Mouse (Mus musculus): ENCODE results near the gene Pnmal2. TPM values are rescaled to one million over a fixed set of nuclear protein-coding genes. Genes with fewer than 3 reads are reported as not detected.

Pnmal2 gene
- polyA plus RNA-seq, 1 experiment from 2014 or later: 8.6 TPM

DNA sequence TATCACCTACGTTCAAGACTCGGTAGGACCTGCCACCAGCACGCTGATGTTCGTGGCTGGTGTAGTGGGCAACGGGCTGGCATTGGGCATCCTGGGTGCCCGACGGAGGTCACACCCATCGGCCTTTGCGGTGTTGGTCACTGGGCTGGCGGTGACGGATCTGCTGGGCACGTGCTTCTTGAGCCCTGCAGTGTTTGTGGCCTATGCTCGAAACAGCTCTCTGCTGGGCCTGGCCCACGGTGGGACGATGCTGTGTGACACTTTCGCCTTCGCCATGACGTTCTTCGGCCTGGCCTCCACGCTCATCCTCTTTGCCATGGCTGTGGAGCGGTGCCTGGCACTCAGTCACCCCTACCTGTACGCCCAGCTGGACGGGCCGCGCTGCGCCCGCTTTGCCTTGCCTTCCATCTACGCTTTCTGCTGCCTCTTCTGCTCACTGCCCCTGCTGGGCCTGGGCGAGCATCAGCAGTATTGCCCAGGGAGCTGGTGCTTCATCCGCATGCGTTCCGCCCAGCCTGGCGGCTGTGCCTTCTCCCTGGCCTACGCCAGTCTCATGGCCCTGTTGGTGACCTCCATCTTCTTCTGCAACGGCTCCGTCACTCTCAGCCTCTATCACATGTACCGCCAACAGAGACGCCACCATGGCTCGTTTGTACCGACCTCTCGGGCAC is 37.5 kb upstream of the Pnmal2 start:
- no peak overlapping the region for H3K4me3 ChIP-seq (ENCODE audit: low read depth, low read length)
- 91% methylated on average over 41 of the region's 41 CpGs for WGBS
- no peaks in the 10 kb centered on the region for H3K36me3 ChIP-seq (ENCODE audit: control insufficient read depth, insufficient read depth, low read length)
- H3K4me1 ChIP-seq (ENCODE audit: control insufficient read depth, insufficient read depth, low read length): no peaks in the 10 kb centered on the region; the same call in 1 of the 2 replicates
- H3K27ac ChIP-seq (ENCODE audit: low read depth, low read length): no peak overlapping the region
- ATAC-seq (ENCODE audit: low FRiP score) (no peak), DNase-seq (ENCODE audit: low spot score, missing footprints) (no peak)
- no peak overlapping the region for H3K9ac ChIP-seq (ENCODE audit: low read length)
- H3K27me3 ChIP-seq (ENCODE audit: control insufficient read depth, insufficient read depth, low read length): no peaks in the 10 kb centered on the region
- no peaks in the 10 kb centered on the region for H3K9me3 ChIP-seq (ENCODE audit: control insufficient read depth, low read length)
- H3K4me2 ChIP-seq: no peak overlapping the region

DNA sequence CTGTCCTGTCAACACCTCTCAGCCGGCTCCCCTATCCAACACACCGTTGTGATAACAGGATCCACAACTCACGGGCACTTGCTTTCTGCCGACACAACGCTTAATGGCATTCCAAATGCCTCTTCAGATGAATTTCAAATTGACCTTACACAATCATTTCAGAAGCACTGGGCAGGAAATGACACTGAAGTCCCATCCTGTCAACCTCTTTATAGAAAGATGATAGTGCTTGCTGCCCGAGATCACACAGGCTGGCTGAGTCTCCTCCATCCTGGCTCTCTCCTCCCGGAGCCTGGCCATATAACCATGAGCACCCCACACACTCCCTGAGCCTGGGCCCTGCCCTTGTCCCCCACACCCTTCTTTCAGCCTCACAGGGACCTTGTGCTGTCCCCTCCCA is 36.6 kb upstream of the Pnmal2 start:
- Histone ChIP-seq H3K9ac (ENCODE audit: low read length) (no peak overlapping the region), H3K36me3 (ENCODE audit: control insufficient read depth, insufficient read depth, low read length) (no peaks in the 10 kb centered on the region), H3K4me2 (no peak overlapping the region), H3K27ac (ENCODE audit: low read depth, low read length) (no peak overlapping the region), H3K27me3 (ENCODE audit: control insufficient read depth, insufficient read depth, low read length) (no peaks in the 10 kb centered on the region), H3K4me1 (ENCODE audit: control insufficient read depth, insufficient read depth, low read length) (no peaks in the 10 kb centered on the region; the same call in 1 of the 2 replicates), H3K4me3 (ENCODE audit: low read depth, low read length) (no peak overlapping the region), H3K9me3 (ENCODE audit: control insufficient read depth, low read length) (no peaks in the 10 kb centered on the region)
- DNase-seq (ENCODE audit: low spot score, missing footprints) (no peak), ATAC-seq (ENCODE audit: low FRiP score) (no peak)
- 91% methylated on average over 7 of the region's 7 CpGs for WGBS

DNA sequence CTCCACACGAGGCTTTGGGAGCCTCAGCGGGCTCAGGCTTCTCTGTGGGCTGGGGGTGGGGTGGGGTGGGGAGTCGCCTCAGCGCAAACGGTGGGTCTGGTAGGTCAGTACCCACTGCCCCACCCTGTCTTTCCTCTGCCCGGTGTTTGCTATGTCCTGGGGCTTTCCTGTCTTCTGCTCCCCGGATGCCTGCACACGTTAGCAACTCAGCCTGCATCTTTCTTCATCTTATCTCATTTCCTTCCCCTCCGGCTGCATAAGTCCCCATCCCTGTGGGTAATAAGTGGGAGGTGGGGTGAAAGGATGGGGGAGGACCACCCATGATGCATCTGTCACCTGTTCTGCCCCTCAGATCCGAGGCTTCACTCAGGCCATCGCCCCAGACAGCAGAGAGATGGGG is 36.1 kb upstream of the Pnmal2 start:
- no peak overlapping the region for H3K27ac ChIP-seq (ENCODE audit: low read depth, low read length)
- WGBS: 59% methylated on average over 11 of the region's 11 CpGs
- no peaks in the 10 kb centered on the region; the same call in 1 of the 2 replicates for H3K4me1 ChIP-seq (ENCODE audit: control insufficient read depth, insufficient read depth, low read length)
- no peaks in the 10 kb centered on the region for H3K36me3 ChIP-seq (ENCODE audit: control insufficient read depth, insufficient read depth, low read length)
- no peak for ATAC-seq (ENCODE audit: low FRiP score)
- H3K4me3 ChIP-seq (ENCODE audit: low read depth, low read length): no peak overlapping the region
- H3K27me3 ChIP-seq (ENCODE audit: control insufficient read depth, insufficient read depth, low read length): no peaks in the 10 kb centered on the region
- H3K9ac ChIP-seq (ENCODE audit: low read length): peak overlapping the region; percentile 26; the same call in 1 of the 2 replicates
- no peak for DNase-seq (ENCODE audit: low spot score, missing footprints)
- H3K4me2 ChIP-seq: no peak overlapping the region
- H3K9me3 ChIP-seq (ENCODE audit: control insufficient read depth, low read length): no peaks in the 10 kb centered on the region

DNA sequence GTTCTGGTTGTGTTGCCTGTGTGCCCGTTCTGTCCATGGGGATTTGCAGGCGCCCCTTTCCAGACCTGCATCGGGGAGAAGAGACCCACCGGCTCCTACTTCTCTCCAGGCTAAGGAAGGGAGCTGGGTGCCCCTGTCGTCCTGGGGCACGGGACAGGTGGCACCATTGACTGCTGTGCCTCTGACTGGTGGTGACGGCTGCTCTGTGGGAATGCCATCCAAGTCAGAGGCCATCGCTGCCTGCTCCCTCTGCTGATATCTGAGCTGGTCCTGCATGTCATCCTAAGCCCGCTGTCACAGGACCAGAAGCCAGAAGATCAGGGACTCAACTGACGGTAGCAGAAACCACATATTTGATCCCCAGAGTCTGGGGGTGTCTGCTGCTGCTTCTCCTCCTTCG is 35.6 kb upstream of the Pnmal2 start:
- Histone ChIP-seq H3K4me1 (ENCODE audit: control insufficient read depth, insufficient read depth, low read length) (no peaks in the 10 kb centered on the region; the same call in 1 of the 2 replicates), H3K27me3 (ENCODE audit: control insufficient read depth, insufficient read depth, low read length) (no peaks in the 10 kb centered on the region), H3K36me3 (ENCODE audit: control insufficient read depth, insufficient read depth, low read length) (no peaks in the 10 kb centered on the region), H3K27ac (ENCODE audit: low read depth, low read length) (no peak overlapping the region), H3K9me3 (ENCODE audit: control insufficient read depth, low read length) (no peaks in the 10 kb centered on the region), H3K4me2 (no peak overlapping the region), H3K9ac (ENCODE audit: low read length) (peak overlapping the region; percentile 26; the same call in 1 of the 2 replicates), H3K4me3 (ENCODE audit: low read depth, low read length) (no peak overlapping the region)
- no peak for DNase-seq (ENCODE audit: low spot score, missing footprints)
- 72% methylated on average over 11 of the region's 11 CpGs for WGBS
- no peak for ATAC-seq (ENCODE audit: low FRiP score)

DNA sequence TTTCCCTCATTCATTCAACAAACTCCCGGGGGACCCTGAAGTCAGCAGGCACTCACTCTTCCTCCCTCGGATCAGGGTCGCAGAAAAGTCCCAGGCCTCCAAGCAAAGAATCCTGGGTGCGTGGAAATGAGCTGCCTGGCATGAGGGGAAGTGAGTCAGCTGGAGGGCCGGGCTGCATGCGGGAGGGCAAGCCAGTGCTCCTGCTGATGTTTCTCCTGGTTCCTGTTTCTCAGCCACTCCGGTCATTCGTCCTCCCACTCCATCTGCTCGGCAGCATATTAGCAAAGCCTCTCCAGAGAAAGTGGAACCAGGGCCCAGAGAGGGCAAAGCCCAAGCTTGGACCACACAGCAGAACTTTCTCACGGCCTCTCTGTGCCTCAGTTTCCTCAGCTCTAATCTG is 34.6 kb upstream of the Pnmal2 start:
- no peak overlapping the region for H3K4me3 ChIP-seq (ENCODE audit: low read depth, low read length)
- no peak overlapping the region for H3K4me2 ChIP-seq
- ATAC-seq (ENCODE audit: low FRiP score) (no peak), DNase-seq (ENCODE audit: low spot score, missing footprints) (no peak)
- H3K27me3 ChIP-seq (ENCODE audit: control insufficient read depth, insufficient read depth, low read length): no peaks in the 10 kb centered on the region
- H3K36me3 ChIP-seq (ENCODE audit: control insufficient read depth, insufficient read depth, low read length): no peaks in the 10 kb centered on the region
- H3K4me1 ChIP-seq (ENCODE audit: control insufficient read depth, insufficient read depth, low read length): no peaks in the 10 kb centered on the region; the same call in 1 of the 2 replicates
- H3K9ac ChIP-seq (ENCODE audit: low read length): no peak overlapping the region
- H3K9me3 ChIP-seq (ENCODE audit: control insufficient read depth, low read length): no peaks in the 10 kb centered on the region
- 53% methylated on average over 10 of the region's 10 CpGs for WGBS
- H3K27ac ChIP-seq (ENCODE audit: low read depth, low read length): no peak overlapping the region

DNA sequence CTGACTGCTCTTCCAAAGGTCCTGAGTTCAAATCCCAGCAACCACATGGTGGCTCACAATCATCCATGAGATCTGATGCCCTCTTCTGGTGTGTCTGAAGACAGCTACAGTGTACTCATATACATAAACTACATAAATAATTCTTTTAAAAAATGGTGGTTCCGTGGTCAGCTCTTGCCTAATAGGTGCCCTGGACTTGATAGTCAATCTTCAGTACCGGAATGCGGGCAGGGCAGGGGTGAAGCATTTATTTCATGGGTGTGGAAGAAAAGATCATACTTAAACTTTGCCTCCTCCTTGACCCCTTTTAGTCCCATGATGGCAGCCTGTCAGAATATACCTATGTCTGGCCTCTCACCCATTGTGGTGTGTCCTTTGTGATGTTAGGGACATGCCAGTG is 32.6 kb upstream of the Pnmal2 start:
- H3K9me3 ChIP-seq (ENCODE audit: control insufficient read depth, low read length): no peaks in the 10 kb centered on the region
- H3K4me1 ChIP-seq (ENCODE audit: control insufficient read depth, insufficient read depth, low read length): no peaks in the 10 kb centered on the region
- H3K27ac ChIP-seq (ENCODE audit: low read depth, low read length): no peak overlapping the region
- no peak overlapping the region for H3K4me3 ChIP-seq (ENCODE audit: low read depth, low read length)
- H3K27me3 ChIP-seq (ENCODE audit: control insufficient read depth, insufficient read depth, low read length): no peaks in the 10 kb centered on the region
- peaks cover 13% of the 10 kb centered on the region for H3K36me3 ChIP-seq (ENCODE audit: control insufficient read depth, insufficient read depth, low read length)
- DNase-seq (ENCODE audit: low spot score, missing footprints): no peak
- H3K9ac ChIP-seq (ENCODE audit: low read length): no peak overlapping the region
- no peak for ATAC-seq (ENCODE audit: low FRiP score)
- no peak overlapping the region for H3K4me2 ChIP-seq
- 90% methylated on average over 3 of the region's 3 CpGs for WGBS

DNA sequence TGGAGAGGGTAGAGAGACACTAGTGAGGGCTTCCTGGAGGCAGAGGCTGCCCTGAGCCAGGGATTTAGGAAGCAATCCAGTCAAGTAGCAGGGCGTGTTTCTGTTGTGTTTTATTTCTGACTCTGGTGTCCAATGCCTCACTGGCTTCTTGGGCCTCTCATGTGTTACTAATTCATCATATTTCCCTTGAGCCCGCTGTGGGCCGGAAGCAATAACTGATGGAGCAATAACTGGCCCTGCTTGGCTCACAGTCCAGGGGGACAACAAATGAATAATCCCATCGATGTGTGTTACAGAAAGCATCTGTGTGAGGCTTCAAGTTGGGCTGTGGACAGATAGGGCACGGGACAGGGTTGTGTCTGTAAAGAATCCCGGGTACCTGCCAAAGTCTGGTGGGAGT is 32.1 kb upstream of the Pnmal2 start:
- no peaks in the 10 kb centered on the region for H3K9me3 ChIP-seq (ENCODE audit: control insufficient read depth, low read length)
- ATAC-seq (ENCODE audit: low FRiP score) (no peak), DNase-seq (ENCODE audit: low spot score, missing footprints) (no peak)
- WGBS: 80% methylated on average over 6 of the region's 6 CpGs
- H3K36me3 ChIP-seq (ENCODE audit: control insufficient read depth, insufficient read depth, low read length): peaks cover 13% of the 10 kb centered on the region
- H3K27me3 ChIP-seq (ENCODE audit: control insufficient read depth, insufficient read depth, low read length): no peaks in the 10 kb centered on the region
- H3K9ac ChIP-seq (ENCODE audit: low read length): no peak overlapping the region
- no peak overlapping the region for H3K27ac ChIP-seq (ENCODE audit: low read depth, low read length)
- no peak overlapping the region for H3K4me3 ChIP-seq (ENCODE audit: low read depth, low read length)
- H3K4me2 ChIP-seq: no peak overlapping the region
- no peaks in the 10 kb centered on the region for H3K4me1 ChIP-seq (ENCODE audit: control insufficient read depth, insufficient read depth, low read length)

DNA sequence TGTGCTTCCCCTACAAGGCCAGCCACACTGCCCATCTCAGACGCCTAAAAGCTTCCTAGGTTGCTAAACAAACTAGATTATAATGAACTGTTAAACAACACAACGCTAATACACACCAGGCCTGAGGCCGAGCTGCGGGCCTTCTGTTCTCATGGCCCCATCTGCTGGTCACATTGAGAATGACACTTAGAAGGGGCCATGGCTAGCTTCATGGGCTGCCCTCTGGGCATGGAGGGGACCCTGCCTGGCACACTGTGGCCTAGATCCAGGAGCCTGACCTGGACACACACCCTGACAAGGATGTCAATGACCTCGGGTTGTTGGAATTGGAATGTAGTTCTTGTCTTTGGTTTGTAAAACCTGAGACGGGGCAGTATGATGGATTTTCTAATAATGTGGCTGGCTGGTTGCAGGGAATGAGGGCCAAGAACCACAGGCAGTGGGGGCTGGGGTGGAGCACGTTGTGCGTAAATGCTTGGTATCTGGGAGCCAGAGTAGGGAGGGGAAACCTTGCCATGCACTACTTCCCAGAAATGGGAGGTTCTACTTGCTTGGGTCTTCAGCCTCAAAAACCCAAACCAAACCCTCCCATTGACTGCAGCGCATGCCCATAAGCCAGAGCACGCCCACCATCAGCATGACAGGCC is 30.6 kb upstream of the Pnmal2 start:
- Histone ChIP-seq H3K4me3 (ENCODE audit: low read depth, low read length) (no peak overlapping the region), H3K27ac (ENCODE audit: low read depth, low read length) (no peak overlapping the region), H3K36me3 (ENCODE audit: control insufficient read depth, insufficient read depth, low read length) (peaks cover 22% of the 10 kb centered on the region), H3K4me1 (ENCODE audit: control insufficient read depth, insufficient read depth, low read length) (no peaks in the 10 kb centered on the region), H3K9me3 (ENCODE audit: control insufficient read depth, low read length) (no peaks in the 10 kb centered on the region), H3K4me2 (no peak overlapping the region), H3K9ac (ENCODE audit: low read length) (no peak overlapping the region), H3K27me3 (ENCODE audit: control insufficient read depth, insufficient read depth, low read length) (no peaks in the 10 kb centered on the region)
- DNase-seq (ENCODE audit: low spot score, missing footprints) (peak; percentile 96), ATAC-seq (ENCODE audit: low FRiP score) (peak; percentile 73)
- WGBS: 40% methylated on average over 10 of the region's 10 CpGs

DNA sequence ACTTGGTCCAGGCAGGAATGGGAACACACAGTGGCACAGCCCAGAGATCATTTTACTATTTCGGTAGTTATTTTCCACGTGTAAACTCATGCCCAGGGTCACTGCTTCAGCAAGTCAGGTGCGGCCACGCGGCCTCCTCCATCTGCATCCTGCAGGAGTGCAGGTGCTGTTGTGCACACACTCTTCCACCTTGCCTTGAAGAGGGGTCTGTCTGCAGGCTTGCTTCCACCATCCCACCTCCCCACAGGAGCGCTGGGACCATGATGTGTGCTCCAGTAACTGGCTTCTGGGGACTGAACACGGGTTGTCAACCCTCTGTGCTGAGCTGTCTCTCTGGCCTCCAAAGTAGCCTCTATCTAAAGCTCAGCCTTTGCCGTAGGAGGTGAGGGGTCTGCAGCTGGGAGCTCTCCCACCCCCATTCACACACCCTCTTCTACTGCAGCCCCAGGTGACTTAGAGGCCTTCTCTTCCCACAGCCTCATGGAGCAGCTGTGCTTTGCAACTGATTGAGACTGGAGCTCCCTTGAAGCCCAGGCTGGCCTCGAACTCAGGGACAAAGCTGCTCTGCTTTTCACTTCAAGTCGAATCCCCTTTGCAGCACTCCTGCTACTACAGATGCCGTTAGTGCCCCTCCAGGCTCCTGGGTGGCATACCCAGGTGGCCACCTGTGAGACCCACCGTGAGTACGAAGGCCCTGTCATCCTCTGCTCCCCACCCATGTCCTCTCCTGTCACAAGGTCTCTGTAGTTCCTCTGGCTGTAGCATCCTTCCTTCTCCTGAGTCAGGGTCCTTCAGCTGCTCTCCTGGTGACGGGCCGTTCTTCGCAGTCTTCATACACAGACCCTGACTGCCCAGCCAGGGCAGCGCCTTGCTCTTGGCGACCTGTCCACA is 29.8 kb upstream of the Pnmal2 start:
- no peak for ATAC-seq (ENCODE audit: low FRiP score)
- DNase-seq (ENCODE audit: low spot score, missing footprints): no peak
- Histone ChIP-seq H3K9me3 (ENCODE audit: control insufficient read depth, low read length) (no peaks in the 10 kb centered on the region), H3K36me3 (ENCODE audit: control insufficient read depth, insufficient read depth, low read length) (peaks cover 23% of the 10 kb centered on the region), H3K27me3 (ENCODE audit: control insufficient read depth, insufficient read depth, low read length) (no peaks in the 10 kb centered on the region), H3K4me1 (ENCODE audit: control insufficient read depth, insufficient read depth, low read length) (no peaks in the 10 kb centered on the region), H3K4me3 (ENCODE audit: low read depth, low read length) (no peak overlapping the region), H3K27ac (ENCODE audit: low read depth, low read length) (no peak overlapping the region), H3K4me2 (no peak overlapping the region), H3K9ac (ENCODE audit: low read length) (no peak overlapping the region)
- WGBS: 82% methylated on average over 18 of the region's 18 CpGs
